Mouse (Mus musculus) urinary bladder, postnatal 14 days (tissue): Measurements from ENCODE around the gene Sowaha.

ENCODE experiments used
- DNase-seq: peaks from one replicate; pipeline ENCODE4 v3.0.0; 2021; ENCODE audit warnings: low spot score

Gene Sowaha

GRCm38 (mm10) chr11:53505026-53505663 lies 25.1 kb upstream of the Sowaha start:
- no peak for DNase-seq

DNA sequence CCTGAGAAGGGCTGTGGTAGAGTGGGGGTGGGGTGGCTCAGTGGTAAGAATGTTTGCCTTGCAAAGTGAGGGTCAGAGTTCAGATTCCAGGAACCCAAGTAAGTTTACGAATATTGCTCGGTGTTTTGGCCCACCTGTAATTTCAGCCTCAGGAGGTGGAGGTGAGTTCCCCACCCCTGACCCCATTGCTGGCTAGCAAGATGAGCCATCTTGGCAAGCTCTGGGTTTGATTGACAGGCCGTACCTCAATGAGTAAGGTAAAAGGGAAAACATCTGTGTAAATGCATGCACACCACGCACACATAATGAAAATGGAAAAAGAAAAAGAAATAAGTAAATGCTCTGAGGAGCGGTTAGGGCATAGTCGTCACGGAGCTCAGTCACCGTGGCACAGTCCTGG lies 24.3 kb upstream of the Sowaha start:
- DNase-seq: no peak

GRCm38 (mm10) chr11:53503738-53504137 lies 23.7 kb upstream of the Sowaha start:
- DNase-seq: no peak

DNA sequence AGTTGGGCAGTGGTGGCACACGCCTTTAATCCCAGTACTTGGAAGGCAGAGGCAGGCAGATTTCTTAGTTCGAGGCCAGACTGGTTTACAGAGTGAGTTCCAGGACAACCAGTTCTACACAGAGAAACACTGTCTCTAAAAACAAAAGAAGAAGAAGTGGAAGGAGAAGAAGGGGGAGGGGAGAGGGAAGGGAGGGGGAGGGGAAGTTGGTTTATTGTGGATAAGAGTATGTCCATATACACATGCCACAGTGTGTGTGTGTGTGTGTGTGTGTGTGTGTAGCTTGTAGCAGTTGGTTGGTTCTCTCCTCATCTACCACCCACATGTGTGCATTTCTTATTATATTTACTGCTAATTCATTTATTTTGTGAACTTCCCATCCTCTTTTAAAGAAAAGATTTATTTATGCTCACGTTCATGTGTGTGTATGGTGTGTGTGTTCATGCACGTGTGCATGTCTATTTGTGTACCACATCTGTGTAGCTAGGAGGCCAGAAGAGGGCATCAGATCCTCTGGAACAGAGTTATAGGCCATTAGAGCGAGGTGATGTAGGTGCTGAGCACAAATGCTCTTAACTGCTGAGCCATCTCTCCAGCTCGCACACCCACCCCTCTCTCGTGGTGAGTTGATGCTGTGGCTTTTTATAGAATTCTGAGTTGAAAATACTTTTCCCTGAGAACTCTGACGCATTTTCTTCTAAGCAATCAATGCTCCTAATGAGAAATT lies 22.1 kb upstream of the Sowaha start:
- DNase-seq: no peak

DNA sequence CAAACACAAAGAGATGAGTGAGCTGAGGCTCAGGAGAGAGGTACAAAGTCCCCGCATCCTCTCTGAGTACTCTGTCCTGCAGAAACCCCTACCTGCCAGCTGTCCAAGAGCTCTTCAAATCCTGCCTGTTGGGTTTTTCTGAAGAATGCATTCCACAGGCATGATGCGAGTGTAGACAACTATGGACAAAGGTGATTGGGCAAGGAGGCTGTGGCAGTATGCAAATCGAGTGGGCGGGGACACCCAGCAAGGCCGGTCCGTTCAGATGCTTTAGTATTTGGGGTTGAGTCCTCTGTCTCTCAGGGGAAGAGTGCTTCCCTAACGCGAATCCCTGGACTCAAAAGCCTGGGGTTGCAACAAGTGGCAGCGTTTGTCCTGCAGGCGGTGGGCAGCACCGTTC lies 20.5 kb upstream of the Sowaha start:
- DNase-seq: peak; percentile 81

- no peak for DNase-seq
Measured at GRCm38 (mm10) chr11:53496946-53497345, 16.9 kb upstream of the Sowaha start.

DNA sequence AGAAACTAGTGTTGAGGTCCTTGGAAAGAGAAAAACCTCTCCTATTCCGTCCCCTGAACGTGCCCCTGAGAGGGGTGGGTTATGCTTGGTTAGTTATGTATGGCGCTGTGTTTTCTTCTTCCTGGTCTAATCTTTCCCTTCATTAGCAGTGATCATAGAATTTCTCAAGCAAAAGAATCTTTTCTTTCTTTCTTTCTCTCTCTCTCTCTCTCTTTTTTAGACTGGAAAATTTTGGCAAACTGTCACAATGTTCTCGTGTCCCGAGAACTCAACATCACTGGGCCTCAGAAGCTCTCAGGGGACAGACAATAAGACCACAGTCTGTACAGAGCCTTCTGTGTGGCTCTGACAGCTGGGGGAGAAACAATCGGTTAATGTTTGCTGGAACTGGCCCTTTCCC lies 15.3 kb upstream of the Sowaha start:
- DNase-seq: no peak

DNA sequence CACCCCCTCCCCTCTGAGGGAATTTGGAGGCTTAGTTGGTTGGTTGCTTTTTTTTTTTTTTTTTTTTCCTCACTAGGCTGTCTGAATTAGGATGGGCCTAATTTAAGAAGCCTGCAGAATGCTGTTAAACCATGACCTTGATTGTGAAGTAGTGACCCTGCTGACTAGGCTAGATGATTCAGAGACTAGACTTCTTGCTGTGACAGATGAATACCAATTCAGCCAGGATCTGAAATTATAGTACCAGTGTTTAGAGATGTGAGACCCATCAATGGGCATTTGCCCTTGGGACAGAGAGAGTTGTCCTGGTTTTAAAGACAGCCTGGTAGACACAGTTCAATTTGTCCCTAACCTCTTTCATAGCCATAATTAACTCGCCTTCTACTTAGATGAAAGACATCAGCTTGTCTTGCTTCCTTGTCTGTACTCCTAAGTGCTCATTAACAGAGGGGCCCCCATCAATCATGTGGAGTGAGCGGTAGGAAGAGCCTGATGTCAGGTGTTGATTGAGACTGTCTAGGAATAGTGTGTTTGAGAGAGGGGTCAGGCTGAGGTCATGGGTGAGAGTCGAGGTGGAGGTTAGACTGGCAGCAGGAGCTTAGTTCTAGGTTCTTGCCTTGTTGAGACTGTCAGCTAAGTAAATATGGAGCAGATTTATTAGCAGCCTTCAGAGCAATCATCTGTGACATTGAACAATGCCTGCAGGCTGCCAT lies 13.3 kb upstream of the Sowaha start:
- no peak for DNase-seq

GRCm38 (mm10) chr11:53491954-53492401 lies 11.9 kb upstream of the Sowaha start:
- DNase-seq: no peak

DNA sequence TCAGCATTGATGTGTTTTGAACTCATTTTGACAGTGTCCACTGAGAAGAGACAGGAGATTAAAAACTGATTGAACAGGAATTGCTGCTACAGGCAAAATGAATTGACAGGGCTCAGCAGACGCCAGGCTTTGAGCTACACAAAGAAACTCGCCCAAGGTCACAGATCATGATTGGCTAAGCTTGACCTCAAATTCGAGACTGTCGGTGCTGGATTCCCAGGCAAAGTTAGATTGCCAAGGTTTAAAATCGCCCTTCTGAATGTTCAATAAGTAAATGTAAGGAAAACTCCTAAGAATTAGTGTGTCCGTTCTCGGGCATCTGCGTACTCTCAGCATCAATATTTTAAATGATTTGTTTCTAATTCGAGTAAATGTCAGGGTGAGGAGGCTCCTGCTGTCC lies 9.3 kb upstream of the Sowaha start:
- no peak for DNase-seq

DNA sequence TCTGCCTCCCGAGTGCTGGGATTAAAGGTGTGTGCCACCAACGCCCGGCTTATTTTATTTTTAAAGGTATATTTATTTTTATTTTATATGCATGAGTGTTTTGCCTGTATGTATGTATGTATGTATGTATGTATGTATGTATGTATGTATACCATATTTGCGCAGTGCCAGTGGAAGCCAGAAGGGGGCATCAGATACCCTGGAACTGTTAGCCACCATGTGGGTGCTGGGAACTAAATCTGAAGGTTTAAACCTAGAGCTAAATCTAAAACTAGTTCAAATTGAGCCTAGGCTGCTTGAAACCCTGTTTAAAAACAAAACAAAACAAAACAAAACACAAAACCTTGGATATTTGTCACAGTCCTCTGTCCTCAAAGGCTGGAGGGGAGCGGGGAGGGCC lies 8.9 kb upstream of the Sowaha start:
- DNase-seq: no peak

DNA sequence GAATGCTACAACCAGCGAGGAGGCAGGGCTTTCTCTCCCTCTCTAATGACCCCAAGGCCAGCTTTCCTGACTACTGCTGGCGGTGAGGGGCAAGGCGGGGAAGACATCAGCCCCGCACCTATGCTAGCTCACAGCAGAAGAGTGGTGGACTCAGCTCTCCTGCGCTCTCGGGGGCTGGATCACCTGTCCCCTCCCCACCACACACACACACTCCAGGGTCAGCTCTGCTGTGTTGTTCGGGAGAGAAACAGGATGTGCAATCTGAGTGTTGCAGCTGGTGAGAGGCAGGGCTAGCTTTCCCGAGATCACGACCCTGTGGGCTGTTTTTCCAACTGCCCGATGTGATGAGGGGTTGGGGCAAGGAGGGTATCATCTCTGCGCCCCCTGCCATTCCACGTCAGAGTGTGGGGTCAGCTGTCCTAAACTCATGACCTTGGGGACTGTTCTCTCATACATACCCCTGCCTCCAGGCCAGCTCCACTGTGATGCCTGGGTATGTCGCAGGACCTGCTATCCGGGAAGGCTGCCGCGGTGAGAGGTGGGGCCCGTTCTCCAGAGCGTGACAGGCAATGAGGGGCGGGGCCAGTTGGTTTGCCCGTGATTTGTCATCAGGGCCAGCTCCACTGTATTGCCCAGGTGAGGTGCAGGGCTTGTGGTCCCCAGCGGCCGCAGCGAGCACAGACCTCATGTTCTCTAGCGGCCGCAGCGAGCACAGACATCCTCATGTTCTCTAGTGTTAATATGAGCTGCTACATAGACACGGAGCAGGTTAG lies 6.9 kb upstream of the Sowaha start:
- peak; percentile 80 for DNase-seq

DNA sequence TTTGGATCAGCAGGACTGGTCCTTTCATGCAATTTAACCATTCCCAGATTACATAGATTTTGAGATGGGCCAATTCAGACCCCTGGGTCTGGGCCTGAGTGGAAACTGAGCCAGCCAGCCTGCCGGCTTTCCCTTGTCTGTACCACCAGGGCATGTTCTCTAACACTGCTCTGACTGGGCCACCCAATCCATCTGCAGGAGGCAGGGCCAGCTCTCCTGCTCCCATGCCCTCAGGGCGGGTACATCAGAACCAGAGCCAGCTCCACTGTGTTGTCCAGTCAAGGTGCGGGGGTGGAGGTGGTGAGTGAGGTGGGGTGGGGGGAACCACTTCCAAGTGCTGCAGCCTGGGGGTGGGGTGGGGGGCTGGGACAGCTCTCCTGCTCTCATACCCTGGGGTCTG lies 6.3 kb upstream of the Sowaha start:
- no peak for DNase-seq

GRCm38 (mm10) chr11:53485719-53486118 lies 5.6 kb upstream of the Sowaha start:
- DNase-seq: no peak

DNA sequence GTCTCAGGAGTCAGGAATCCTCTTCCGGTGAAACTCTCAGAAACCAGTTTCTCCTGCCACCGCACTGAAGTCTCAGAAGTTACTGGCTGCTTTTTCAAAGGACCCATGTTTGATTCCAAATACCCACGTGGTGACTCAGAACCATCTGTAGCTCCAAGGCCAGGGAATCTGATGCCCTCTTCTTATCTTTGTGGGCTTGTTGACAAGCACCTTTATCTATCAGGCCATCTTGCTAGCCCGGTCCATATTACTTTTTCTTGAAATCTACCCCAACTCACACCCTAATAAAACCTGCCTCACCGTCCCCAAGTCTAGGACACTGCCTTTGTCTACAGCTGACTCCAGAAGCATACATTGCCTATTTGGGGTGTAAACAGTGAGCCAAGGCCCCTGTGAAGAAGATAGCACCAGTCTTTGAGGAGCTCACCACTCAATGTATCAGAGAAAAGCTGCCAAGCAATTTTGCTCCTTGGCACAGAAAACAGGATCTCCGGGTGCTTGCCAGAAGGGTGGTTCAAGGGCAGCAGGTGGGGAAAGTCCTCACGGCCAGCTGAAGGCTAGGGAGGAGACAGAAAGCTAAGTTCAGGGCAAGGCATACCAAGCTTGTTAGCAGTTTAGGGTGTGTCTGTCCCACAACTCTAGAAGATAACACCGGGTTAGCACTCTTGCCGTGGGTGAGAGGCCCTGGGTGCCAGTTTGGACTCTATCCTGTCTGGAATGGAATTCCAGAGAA lies 3.3 kb upstream of the Sowaha start:
- peak; percentile 51 for DNase-seq

GRCm38 (mm10) chr11:53481088-53481730 lies 1.1 kb upstream of the Sowaha start:
- DNase-seq: no peak

- no peak for DNase-seq
Measured at GRCm38 (mm10) chr11:53479171-53479782, 797 bp downstream of the Sowaha start.

DNA sequence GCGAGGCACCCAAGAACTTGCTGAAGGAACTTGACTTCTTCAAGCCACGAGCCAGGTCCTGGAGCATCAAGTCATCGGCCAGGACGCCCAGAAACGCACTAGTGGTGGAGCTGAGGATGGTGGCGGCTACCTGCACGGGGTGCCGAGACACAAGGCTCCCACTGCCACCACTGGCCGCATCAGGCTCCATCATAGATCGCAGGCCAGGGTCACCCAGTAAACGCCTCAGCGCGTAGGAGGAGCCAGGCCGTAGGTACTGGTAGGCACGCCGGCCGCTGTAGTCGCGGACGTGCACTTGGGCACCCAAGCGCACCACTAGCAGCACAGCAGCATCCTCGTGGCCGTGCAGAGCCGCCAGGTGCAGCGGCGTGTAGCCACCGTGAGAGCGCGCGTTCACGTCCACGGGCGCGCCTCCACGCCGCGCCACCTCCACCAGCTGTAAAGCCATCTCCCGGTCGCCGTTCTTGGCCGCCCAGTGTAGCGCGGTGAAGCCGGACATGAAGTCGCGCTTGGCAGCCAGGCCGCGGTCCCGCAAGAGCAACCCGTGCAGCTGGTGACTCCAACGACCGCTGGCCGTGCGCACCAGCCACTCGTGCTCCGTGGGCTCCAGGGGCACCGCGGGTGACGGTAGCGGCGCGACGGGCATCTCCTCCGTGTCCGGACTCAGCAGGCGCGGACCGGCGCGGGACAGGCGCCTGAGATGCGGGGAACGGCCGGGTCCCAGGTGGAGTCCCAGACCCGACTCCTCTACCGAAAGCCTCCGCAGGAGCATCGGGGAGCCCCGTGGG lies 1.5 kb downstream of the Sowaha start:
- DNase-seq: no peak

DNA sequence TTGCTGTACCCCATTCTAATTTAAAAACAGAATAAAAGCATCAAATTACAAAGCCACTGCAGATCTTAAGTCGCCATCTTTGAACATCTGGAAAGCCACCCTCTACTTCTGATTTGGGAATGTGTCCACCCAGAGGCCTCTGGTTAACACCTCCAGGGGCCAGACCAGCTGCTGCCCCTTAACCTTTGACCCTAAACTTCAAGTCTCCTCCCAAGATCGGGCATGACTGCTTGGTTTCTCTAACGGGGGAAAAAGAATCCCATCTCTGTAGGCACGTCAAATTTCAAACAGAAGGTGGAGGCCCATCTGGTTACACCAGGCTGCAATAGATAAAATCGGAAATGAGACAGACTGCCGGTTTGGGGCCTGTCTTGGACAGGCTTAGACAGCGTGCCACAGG lies 2.2 kb downstream of the Sowaha start:
- DNase-seq: no peak

DNA sequence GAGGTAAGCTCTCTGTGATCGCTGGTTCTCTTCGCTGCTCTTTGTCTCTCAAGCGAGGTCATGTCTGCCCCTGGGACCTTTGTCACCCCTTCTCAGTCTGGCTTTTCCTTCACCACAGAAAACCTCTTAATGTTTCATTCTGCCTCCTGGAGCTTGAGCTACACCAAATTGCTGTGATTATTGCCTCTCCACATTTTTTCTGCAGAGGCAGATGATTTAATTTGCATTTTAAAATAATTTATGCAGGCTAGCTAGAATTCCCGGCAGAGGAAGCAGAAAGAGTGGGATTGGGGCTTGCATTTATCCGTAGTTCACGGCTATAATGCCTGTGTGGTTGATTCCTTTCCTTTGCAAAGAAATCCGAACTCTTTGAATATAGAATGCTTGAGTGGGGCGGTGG lies 4.5 kb downstream of the Sowaha start:
- no peak for DNase-seq
